Mouse (Mus musculus): ENCODE data around the gene Il6st. TPM values are rescaled to one million over a fixed set of nuclear protein-coding genes. Genes with fewer than 3 reads are reported as not detected.

Il6st gene
- polyA plus RNA-seq, 1 experiment from 2014 or later, result 11.1 TPM

- Histone ChIP-seq H3K9me3 (replicated peaks) (no peaks in the 10 kb centered on the region), H3K4me2 (no peak overlapping the region), H3K27me3 (replicated peaks) (no peaks in the 10 kb centered on the region), H3K36me3 (peaks cover 46% of the 10 kb centered on the region), H3K9ac (no peak overlapping the region), H3K27ac (no peak overlapping the region), H3K4me1 (peaks cover 13% of the 10 kb centered on the region), H3K4me3 (no peak overlapping the region)
- no peak for ATAC-seq
- 87% methylated on average over 12 of the region's 12 CpGs for WGBS (ENCODE audit: insufficient replicate concordance)
These were observed 30.7 kb downstream of the Il6st start for GRCm38 (mm10) chr13:112494590-112494989.

- H3K27ac ChIP-seq, result no peak overlapping the region
- no peak overlapping the region for H3K4me3 ChIP-seq
- 71% methylated on average over 4 of the region's 4 CpGs for WGBS (ENCODE audit: insufficient replicate concordance)
- H3K4me2 ChIP-seq, result no peak overlapping the region
- no peak overlapping the region for H3K9ac ChIP-seq
- no peaks in the 10 kb centered on the region for H3K4me1 ChIP-seq
- no peak for ATAC-seq
- H3K36me3 ChIP-seq, result peaks cover 65% of the 10 kb centered on the region
- no peaks in the 10 kb centered on the region for H3K27me3 ChIP-seq (replicated peaks)
- no peaks in the 10 kb centered on the region for H3K9me3 ChIP-seq (replicated peaks)
These were observed 36.2 kb downstream of the Il6st start for GRCm38 (mm10) chr13:112500027-112500426.

- no peak for ATAC-seq
- 83% methylated on average over 9 of the region's 9 CpGs for WGBS (ENCODE audit: insufficient replicate concordance)
- no peak overlapping the region for H3K4me3 ChIP-seq
These were observed 36.6 kb downstream of the Il6st start for GRCm38 (mm10) chr13:112500466-112500865.

GRCm38 (mm10) chr13:112503846-112504245 lies 40.0 kb downstream of the Il6st start:
- Histone ChIP-seq H3K27me3 (replicated peaks) (no peaks in the 10 kb centered on the region), H3K36me3 (peaks cover 50% of the 10 kb centered on the region), H3K27ac (no peak overlapping the region), H3K4me1 (no peaks in the 10 kb centered on the region), H3K4me3 (no peak overlapping the region), H3K9me3 (replicated peaks) (no peaks in the 10 kb centered on the region), H3K4me2 (no peak overlapping the region), H3K9ac (no peak overlapping the region)
- WGBS (ENCODE audit: insufficient replicate concordance), result 77% methylated on average over 13 of the region's 13 CpGs
- no peak for ATAC-seq

More at GRCm38 (mm10) chr13:112500466-112500865, 36.6 kb downstream of the Il6st start:
- Histone ChIP-seq H3K36me3 (peaks cover 65% of the 10 kb centered on the region), H3K9ac (no peak overlapping the region), H3K27ac (no peak overlapping the region), H3K4me1 (no peaks in the 10 kb centered on the region), H3K4me2 (no peak overlapping the region), H3K9me3 (replicated peaks) (no peaks in the 10 kb centered on the region), H3K27me3 (replicated peaks) (no peaks in the 10 kb centered on the region)

- no peak overlapping the region for H3K4me3 ChIP-seq
- H3K9ac ChIP-seq, result no peak overlapping the region
- no peaks in the 10 kb centered on the region for H3K4me1 ChIP-seq
- ATAC-seq, result no peak
- no peaks in the 10 kb centered on the region for H3K27me3 ChIP-seq (replicated peaks)
- no peaks in the 10 kb centered on the region for H3K9me3 ChIP-seq (replicated peaks)
- no peak overlapping the region for H3K4me2 ChIP-seq
- peaks cover 37% of the 10 kb centered on the region for H3K36me3 ChIP-seq
- WGBS (ENCODE audit: insufficient replicate concordance), result 77% methylated on average over 6 of the region's 6 CpGs
- no peak overlapping the region for H3K27ac ChIP-seq
These were observed 41.6 kb downstream of the Il6st start for GRCm38 (mm10) chr13:112505436-112505835.

GRCm38 (mm10) chr13:112506766-112507165 lies 42.9 kb downstream of the Il6st start:
- H3K36me3 ChIP-seq, result peaks cover 27% of the 10 kb centered on the region

GRCm38 (mm10) chr13:112507691-112508090 lies 43.8 kb downstream of the Il6st start:
- H3K36me3 ChIP-seq, result peaks cover 25% of the 10 kb centered on the region
- ATAC-seq, result no peak
- H3K27me3 ChIP-seq (replicated peaks), result no peaks in the 10 kb centered on the region
- H3K27ac ChIP-seq, result no peak overlapping the region
- no peak overlapping the region for H3K9ac ChIP-seq
- H3K9me3 ChIP-seq (replicated peaks), result no peaks in the 10 kb centered on the region
- no peak overlapping the region for H3K4me3 ChIP-seq
- WGBS (ENCODE audit: insufficient replicate concordance), result 71% methylated on average over 13 of the region's 13 CpGs
- no peak overlapping the region for H3K4me2 ChIP-seq
- H3K4me1 ChIP-seq, result no peaks in the 10 kb centered on the region

More at GRCm38 (mm10) chr13:112506766-112507165, 42.9 kb downstream of the Il6st start:
- WGBS (ENCODE audit: insufficient replicate concordance), result 72% methylated on average over 13 of the region's 13 CpGs
- H3K27ac ChIP-seq, result no peak overlapping the region
- H3K4me1 ChIP-seq, result no peaks in the 10 kb centered on the region
- no peak overlapping the region for H3K9ac ChIP-seq
- no peak overlapping the region for H3K4me3 ChIP-seq
- H3K4me2 ChIP-seq, result no peak overlapping the region
- no peak for ATAC-seq
- no peaks in the 10 kb centered on the region for H3K9me3 ChIP-seq (replicated peaks)
- no peaks in the 10 kb centered on the region for H3K27me3 ChIP-seq (replicated peaks)

GRCm38 (mm10) chr13:112508487-112508886 lies 44.6 kb downstream of the Il6st start:
- Histone ChIP-seq H3K9ac (no peak overlapping the region), H3K27ac (no peak overlapping the region), H3K9me3 (replicated peaks) (no peaks in the 10 kb centered on the region), H3K36me3 (peaks cover 22% of the 10 kb centered on the region), H3K27me3 (replicated peaks) (no peaks in the 10 kb centered on the region), H3K4me3 (no peak overlapping the region), H3K4me2 (no peak overlapping the region), H3K4me1 (no peaks in the 10 kb centered on the region)
- ATAC-seq, result no peak
- 71% methylated on average over 5 of the region's 5 CpGs for WGBS (ENCODE audit: insufficient replicate concordance)

- Histone ChIP-seq H3K4me3 (no peak overlapping the region), H3K9me3 (replicated peaks) (no peaks in the 10 kb centered on the region), H3K9ac (no peak overlapping the region), H3K4me1 (no peaks in the 10 kb centered on the region), H3K27me3 (replicated peaks) (no peaks in the 10 kb centered on the region), H3K27ac (no peak overlapping the region), H3K4me2 (no peak overlapping the region), H3K36me3 (peaks cover 12% of the 10 kb centered on the region)
- no peak for ATAC-seq
- WGBS (ENCODE audit: insufficient replicate concordance), result 21% methylated on average over 4 of the region's 4 CpGs
These were observed 45.6 kb downstream of the Il6st start for GRCm38 (mm10) chr13:112509465-112509864.

- no peaks in the 10 kb centered on the region for H3K27me3 ChIP-seq (replicated peaks)
- 0 out of 2 replicates have a peak, but pooled peaks cover 2% of the 10 kb centered on the region for H3K36me3 ChIP-seq
- no peak overlapping the region for H3K27ac ChIP-seq
- H3K9ac ChIP-seq, result no peak overlapping the region
- no peak overlapping the region for H3K4me3 ChIP-seq
- no peak for ATAC-seq
- H3K9me3 ChIP-seq (replicated peaks), result no peaks in the 10 kb centered on the region
- H3K4me2 ChIP-seq, result no peak overlapping the region
- 82% methylated on average over 19 of the region's 19 CpGs for WGBS (ENCODE audit: insufficient replicate concordance)
- no peaks in the 10 kb centered on the region for H3K4me1 ChIP-seq
These were observed 46.8 kb downstream of the Il6st start for GRCm38 (mm10) chr13:112510437-112511212.

- Histone ChIP-seq H3K27ac (no peak overlapping the region), H3K4me3 (no peak overlapping the region), H3K9me3 (replicated peaks) (no peaks in the 10 kb centered on the region), H3K27me3 (replicated peaks) (no peaks in the 10 kb centered on the region), H3K4me1 (no peaks in the 10 kb centered on the region), H3K4me2 (no peak overlapping the region), H3K9ac (no peak overlapping the region), H3K36me3 (0 out of 2 replicates have a peak, but pooled peaks cover 2% of the 10 kb centered on the region)
- 78% methylated on average over 11 of the region's 11 CpGs for WGBS (ENCODE audit: insufficient replicate concordance)
- no peak for ATAC-seq
These were observed 47.4 kb downstream of the Il6st start for GRCm38 (mm10) chr13:112511261-112511660.

GRCm38 (mm10) chr13:112511810-112512209 lies 47.9 kb downstream of the Il6st start:
- H3K9ac ChIP-seq, result no peak overlapping the region
- no peak overlapping the region for H3K4me2 ChIP-seq
- no peaks in the 10 kb centered on the region for H3K27me3 ChIP-seq (replicated peaks)
- ATAC-seq, result no peak
- no peaks in the 10 kb centered on the region for H3K9me3 ChIP-seq (replicated peaks)
- no peak overlapping the region for H3K4me3 ChIP-seq
- 66% methylated on average over 7 of the region's 7 CpGs for WGBS (ENCODE audit: insufficient replicate concordance)
- no peaks in the 10 kb centered on the region for H3K36me3 ChIP-seq
- no peak overlapping the region for H3K27ac ChIP-seq
- H3K4me1 ChIP-seq, result no peaks in the 10 kb centered on the region
